Mouse (Mus musculus) neural tube, embryonic 13.5 days (tissue): Measurements from ENCODE around the gene Klf1. TPM values are rescaled to one million over a fixed set of nuclear protein-coding genes. Genes with fewer than 3 reads are reported as not detected.
"Not testable (repeated sequence)": the region's sequence is repeated elsewhere in the genome, so short reads cannot be mapped to it uniquely, and the experiment has no call there.

Source experiments
- ATAC-seq: fragments of 200-750 bp; cut with Nextera tagmentation; 2 replicates; pipeline ENCODE4 v1.8.0; 2017; ENCODE audit warnings: low read depth, mild to moderate bottlenecking, moderate TSS enrichment, moderate library complexity
- H3K27ac ChIP-seq: fragments of 300-500 bp; sonication (generic); replicated peaks from 2 replicates; pipeline ENCODE4 v1.5.1; 2015; ENCODE audit warnings: moderate library complexity, mild to moderate bottlenecking, inconsistent platforms
- H3K27me3 ChIP-seq: fragments of 300-500 bp; sonication (generic); 2 replicates; pipeline ENCODE4 v1.6.1; 2015; ENCODE audit warnings: mild to moderate bottlenecking, inconsistent platforms
- H3K36me3 ChIP-seq: fragments of 300-500 bp; sonication (generic); 2 replicates; pipeline ENCODE4 v1.6.1; 2015; ENCODE audit warnings: mild to moderate bottlenecking, inconsistent platforms
- H3K4me1 ChIP-seq: fragments of 300-500 bp; sonication (generic); replicated peaks from 2 replicates; pipeline ENCODE4 v1.6.1; 2015; ENCODE audit warnings: inconsistent platforms
- H3K4me2 ChIP-seq: fragments of 300-500 bp; sonication (generic); 2 replicates; pipeline ENCODE4 v1.6.1; 2015; ENCODE audit warnings: inconsistent platforms, mild to moderate bottlenecking, moderate library complexity
- H3K4me3 ChIP-seq: fragments of 300-500 bp; sonication (generic); 2 replicates; pipeline ENCODE4 v1.5.1; 2015; ENCODE audit warnings: mild to moderate bottlenecking, inconsistent platforms
- H3K9ac ChIP-seq: fragments of 300-500 bp; sonication (generic); 2 replicates; pipeline ENCODE4 v1.6.1; 2015; ENCODE audit warnings: moderate library complexity, mild to moderate bottlenecking, inconsistent platforms
- H3K9me3 ChIP-seq: fragments of 300-500 bp; sonication (generic); 2 replicates; pipeline ENCODE4 v1.6.1; 2016; ENCODE audit warnings: inconsistent platforms
- WGBS: fragments of 180-500 bp; shearing (Covaris S2); methylation state at CpG from one replicate; pipeline ENCODE4 v1.1.7; 2015; 5-methylcytosine and 5-hydroxymethylcytosine counted together
- polyA plus RNA-seq: library from polyadenylated mRNA; unstranded; fragments of >200 nt; fragmentation: Nextera tagmentation; extraction: Ambion mirVana; gene quantifications from 2 replicates; pipeline ENCODE4 v1.2.1, GENCODE M21; 2015

Gene Klf1
- polyA plus RNA-seq, 1 experiment from 2014 or later = 0.91 TPM

GRCm38 (mm10) chr8:84889141-84889540, 12.6 kb upstream of the Klf1 start:
- H3K36me3 ChIP-seq = peaks cover 53% of the 10 kb centered on the region
- 92% methylated on average over 1 of the region's 1 CpGs for WGBS

GRCm38 (mm10) chr8:84892993-84893708, 8.6 kb upstream of the Klf1 start:
- Histone ChIP-seq H3K4me1 (peaks cover 20% of the 10 kb centered on the region), H3K4me3 (peak overlapping the region; percentile 71), H3K36me3 (peaks cover 24% of the 10 kb centered on the region), H3K9ac (peak overlapping the region; percentile 79), H3K4me2 (peak overlapping the region; percentile 82), H3K27ac (no peak overlapping the region; the same call in 1 of the 2 replicates), H3K27me3 (peaks cover 4% of the 10 kb centered on the region), H3K9me3 (no peaks in the 10 kb centered on the region)
- peak; percentile 65 for ATAC-seq
- WGBS = 12% methylated on average over 31 of the region's 31 CpGs

More at GRCm38 (mm10) chr8:84889141-84889540, 12.6 kb upstream of the Klf1 start:
- Histone ChIP-seq H3K27ac (no peak overlapping the region), H3K9ac (no peak overlapping the region), H3K4me3 (no peak overlapping the region), H3K4me2 (no peak overlapping the region), H3K4me1 (peaks cover 14% of the 10 kb centered on the region), H3K27me3 (no peaks in the 10 kb centered on the region), H3K9me3 (no peaks in the 10 kb centered on the region)
- ATAC-seq = no peak

GRCm38 (mm10) chr8:84893709-84894134, 8.0 kb upstream of the Klf1 start, which contains the start of gene Gcdh:
Gene Gcdh (minus strand): TSS chr8:84893921.
- H3K27ac ChIP-seq = no peak within 1 kb of the TSS; the same call in 1 of the 2 replicates
- peaks cover 20% of the 10 kb centered on the region for H3K4me1 ChIP-seq
- H3K9ac ChIP-seq = peak within 1 kb of the TSS; percentile 79
- H3K9me3 ChIP-seq = no peaks in the 10 kb centered on the region
- ATAC-seq = peak; percentile 99
- H3K4me3 ChIP-seq = peak within 1 kb of the TSS; percentile 71
- H3K4me2 ChIP-seq = peak within 1 kb of the TSS; percentile 82
- peaks cover 4% of the 10 kb centered on the region for H3K27me3 ChIP-seq
- H3K36me3 ChIP-seq = peaks cover 19% of the 10 kb centered on the region
- under 1% methylated on average over 11 of the region's 11 CpGs for WGBS

GRCm38 (mm10) chr8:84895963-84896362, 5.8 kb upstream of the Klf1 start:
- Histone ChIP-seq H3K4me3 (no peak overlapping the region), H3K36me3 (peaks cover 1% of the 10 kb centered on the region; the same call in 1 of the 2 replicates), H3K27ac (no peak overlapping the region), H3K9ac (no peak overlapping the region), H3K9me3 (no peaks in the 10 kb centered on the region), H3K27me3 (peaks cover 18% of the 10 kb centered on the region), H3K4me1 (peaks cover 20% of the 10 kb centered on the region), H3K4me2 (no peak overlapping the region)
- WGBS = 85% methylated on average over 5 of the region's 5 CpGs
- ATAC-seq = no peak

- H3K27me3 ChIP-seq = peaks cover 45% of the 10 kb centered on the region
- peaks cover 14% of the 10 kb centered on the region for H3K4me1 ChIP-seq
- no peak for ATAC-seq
- no peak overlapping the region for H3K9ac ChIP-seq
- no peaks in the 10 kb centered on the region for H3K9me3 ChIP-seq
- no peak overlapping the region for H3K4me3 ChIP-seq
- no peaks in the 10 kb centered on the region for H3K36me3 ChIP-seq
- 75% methylated on average over 4 of the region's 4 CpGs for WGBS
- no peak overlapping the region for H3K27ac ChIP-seq
- H3K4me2 ChIP-seq = no peak overlapping the region
Observed at GRCm38 (mm10) chr8:84901071-84901470, 657 bp upstream of the Klf1 start.

- Histone ChIP-seq H3K4me2 (peak overlapping the region; percentile 88), H3K4me3 (peak overlapping the region; percentile 47), H3K4me1 (peaks cover 14% of the 10 kb centered on the region), H3K27me3 (peaks cover 45% of the 10 kb centered on the region), H3K9me3 (no peaks in the 10 kb centered on the region), H3K36me3 (no peaks in the 10 kb centered on the region), H3K9ac (peak overlapping the region; percentile 76), H3K27ac (no peak overlapping the region)
- ATAC-seq = 0 out of 2 replicates have a peak, but pooled peaks have one; percentile 7
- 4% methylated on average over 24 of the region's 24 CpGs for WGBS
Observed at GRCm38 (mm10) chr8:84902367-84902919, 715 bp downstream of the Klf1 start.

GRCm38 (mm10) chr8:84902920-84903661, 1.4 kb downstream of the Klf1 start:
- Histone ChIP-seq H3K9me3 (no peaks in the 10 kb centered on the region), H3K4me1 (peaks cover 14% of the 10 kb centered on the region), H3K36me3 (no peaks in the 10 kb centered on the region), H3K4me3 (peak overlapping the region; percentile 47), H3K27ac (no peak overlapping the region), H3K27me3 (peaks cover 41% of the 10 kb centered on the region), H3K4me2 (peak overlapping the region; percentile 88), H3K9ac (peak overlapping the region; percentile 76)
- under 1% methylated on average over 68 of the region's 68 CpGs for WGBS
- peak; percentile 83 for ATAC-seq

GRCm38 (mm10) chr8:84904351-84904750, 2.6 kb downstream of the Klf1 start:
- no peak for ATAC-seq
- H3K27ac ChIP-seq = no peak overlapping the region
- H3K9me3 ChIP-seq = no peaks in the 10 kb centered on the region
- no peak overlapping the region for H3K9ac ChIP-seq
- WGBS = 91% methylated on average over 7 of the region's 7 CpGs
- no peaks in the 10 kb centered on the region for H3K36me3 ChIP-seq
- H3K4me3 ChIP-seq = no peak overlapping the region
- no peak overlapping the region for H3K4me2 ChIP-seq
- peaks cover 24% of the 10 kb centered on the region for H3K4me1 ChIP-seq
- peaks cover 44% of the 10 kb centered on the region for H3K27me3 ChIP-seq

GRCm38 (mm10) chr8:84907037-84907436, 5.3 kb downstream of the Klf1 start:
- 90% methylated on average over 9 of the region's 9 CpGs for WGBS
- ATAC-seq = no peak
- no peaks in the 10 kb centered on the region for H3K9me3 ChIP-seq
- H3K4me3 ChIP-seq = no peak overlapping the region
- H3K4me2 ChIP-seq = no peak overlapping the region
- H3K27ac ChIP-seq = no peak overlapping the region
- H3K9ac ChIP-seq = no peak overlapping the region
- H3K4me1 ChIP-seq = peaks cover 26% of the 10 kb centered on the region
- peaks cover 23% of the 10 kb centered on the region for H3K36me3 ChIP-seq
- peaks cover 50% of the 10 kb centered on the region for H3K27me3 ChIP-seq

GRCm38 (mm10) chr8:84907493-84907892, 5.8 kb downstream of the Klf1 start:
- peaks cover 28% of the 10 kb centered on the region for H3K36me3 ChIP-seq
- no peak overlapping the region for H3K27ac ChIP-seq
- H3K4me1 ChIP-seq = peaks cover 25% of the 10 kb centered on the region
- no peak overlapping the region for H3K4me2 ChIP-seq
- no peak for ATAC-seq
- WGBS = 82% methylated on average over 8 of the region's 8 CpGs
- H3K4me3 ChIP-seq = no peak overlapping the region
- peaks cover 50% of the 10 kb centered on the region for H3K27me3 ChIP-seq
- H3K9me3 ChIP-seq = no peaks in the 10 kb centered on the region
- no peak overlapping the region for H3K9ac ChIP-seq

- not testable (repeated sequence) for H3K9me3 ChIP-seq, H3K9ac ChIP-seq, ATAC-seq, H3K27ac ChIP-seq
- 26% methylated on average over 7 of the region's 7 CpGs for WGBS
- H3K27me3 ChIP-seq = peaks cover 52% of the 10 kb centered on the region
- peak overlapping the region; percentile 39 for H3K4me3 ChIP-seq
- peaks cover 33% of the 10 kb centered on the region for H3K36me3 ChIP-seq
- peaks cover 25% of the 10 kb centered on the region for H3K4me1 ChIP-seq
- H3K4me2 ChIP-seq = peak overlapping the region; percentile 55
Observed at GRCm38 (mm10) chr8:84907979-84908378, 6.3 kb downstream of the Klf1 start.
